ENCODE assay signal across 8 mouse cellular contexts in the genomic region with DNA sequence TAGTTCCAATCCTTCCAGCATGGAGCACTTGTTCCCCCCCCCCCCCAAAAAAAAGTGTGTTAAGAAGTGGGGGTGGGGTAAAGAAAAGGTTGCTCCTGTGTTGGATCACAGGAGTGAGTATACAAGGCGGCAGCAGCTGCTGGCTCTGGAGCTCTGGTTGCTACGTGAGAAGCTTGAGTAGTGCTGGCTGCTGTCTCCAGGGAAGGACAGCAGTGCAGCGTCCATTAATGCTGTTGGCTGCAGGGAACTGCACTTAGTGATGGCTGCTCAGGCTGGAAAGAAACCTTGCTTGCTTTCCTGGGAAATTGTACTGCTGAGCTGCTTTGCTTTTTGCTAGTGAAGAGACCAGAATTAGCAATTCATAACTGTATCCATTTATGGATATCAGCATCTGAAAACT. TPM values are rescaled to one million over a fixed set of nuclear protein-coding genes. Genes with fewer than 3 reads are reported as not detected.
DNase-seq lines count a peak whose midpoint lies in the region; ATAC-seq lines count a peak whose summit lies in the region.

No protein-coding gene starts in this region.

- no peaks in the 10 kb centered on the region for H3K9me3 ChIP-seq in forebrain, embryonic 14.5 days (replicated peaks; ENCODE audit: control insufficient read depth, low read length)
- no peaks in the 10 kb centered on the region for H3K9me3 ChIP-seq in hindbrain, embryonic 10.5 days
- no peaks in the 10 kb centered on the region for H3K9me3 ChIP-seq in limb, embryonic 11.5 days (ENCODE audit: control insufficient read depth, low read length)

- peak; percentile 22 for DNase-seq in cerebellum, adult 18-20 months
- DNase-seq in cerebellum, adult 9-10 months, result no peak
- peak; percentile 42 for DNase-seq in ZHBTc4 (ENCODE audit: low read depth, low spot score)
- peak; percentile 79 for DNase-seq in forebrain, embryonic 14.5 days (ENCODE audit: low spot score)
- peak; percentile 56 for DNase-seq in hindbrain, embryonic 10.5 days (ENCODE audit: low spot score)
- DNase-seq in limb, embryonic 11.5 days (ENCODE audit: low spot score), result peak; percentile 37
- peak; percentile 39 for DNase-seq in neural tube, embryonic 10.5 days (ENCODE audit: extremely low spot score, low spot score)
- DNase-seq in spleen, adult 18-20 months, result no peak

- no peaks in the 10 kb centered on the region for H3K36me3 ChIP-seq in forebrain, embryonic 14.5 days (ENCODE audit: control insufficient read depth, insufficient read depth, low read length)
- peaks cover 5% of the 10 kb centered on the region; the same call in 1 of the 2 replicates for H3K36me3 ChIP-seq in hindbrain, embryonic 10.5 days
- no peaks in the 10 kb centered on the region for H3K36me3 ChIP-seq in limb, embryonic 11.5 days (ENCODE audit: control insufficient read depth, insufficient read depth, low read length)

- peaks cover 45% of the 10 kb centered on the region for H3K4me1 ChIP-seq in forebrain, embryonic 14.5 days (ENCODE audit: control insufficient read depth, insufficient read depth, low read length)
- H3K4me1 ChIP-seq in hindbrain, embryonic 10.5 days (replicated peaks), result peaks cover 75% of the 10 kb centered on the region
- H3K4me1 ChIP-seq in limb, embryonic 11.5 days (ENCODE audit: control insufficient read depth, insufficient read depth, low read length), result peaks cover 3% of the 10 kb centered on the region; the same call in 1 of the 2 replicates

- WGBS in forebrain, embryonic 14.5 days, result 0% methylated on average over 3 of the region's 3 CpGs
- under 1% methylated on average over 3 of the region's 3 CpGs for WGBS in hindbrain, embryonic 10.5 days
- 0% methylated on average over 3 of the region's 3 CpGs for WGBS in limb, embryonic 11.5 days

- ATAC-seq in forebrain, embryonic 14.5 days, result no peak
- no peak for ATAC-seq in limb, embryonic 11.5 days (ENCODE audit: insufficient number of reproducible peaks, low FRiP score, low TSS enrichment, low read depth)

- H3K27me3 ChIP-seq in forebrain, embryonic 14.5 days (replicated peaks; ENCODE audit: control insufficient read depth, insufficient read depth, low read length), result no peaks in the 10 kb centered on the region
- no peaks in the 10 kb centered on the region for H3K27me3 ChIP-seq in hindbrain, embryonic 10.5 days (ENCODE audit: insufficient read depth, poor library complexity, severe bottlenecking)
- no peaks in the 10 kb centered on the region for H3K27me3 ChIP-seq in limb, embryonic 11.5 days (ENCODE audit: control insufficient read depth, insufficient read depth, low read length)

- H3K9ac ChIP-seq in forebrain, embryonic 14.5 days (ENCODE audit: low read length), result peak overlapping the region; percentile 63
- 0 out of 2 replicates have a peak overlapping the region, but pooled peaks have one; percentile 32 for H3K9ac ChIP-seq in limb, embryonic 11.5 days (ENCODE audit: low read length)

- peak overlapping the region; percentile 94 for H3K4me2 ChIP-seq in forebrain, embryonic 14.5 days (ENCODE audit: low read length)
- H3K4me2 ChIP-seq in limb, embryonic 11.5 days (ENCODE audit: low read depth, severe bottlenecking), result peak overlapping the region; percentile 71

- peak overlapping the region; percentile 63; the same call in 1 of the 2 replicates for H3K27ac ChIP-seq in forebrain, embryonic 14.5 days (ENCODE audit: low read depth, low read length)
- peak overlapping the region; percentile 100 for H3K27ac ChIP-seq in hindbrain, embryonic 10.5 days
- no peak overlapping the region for H3K27ac ChIP-seq in limb, embryonic 11.5 days (replicated peaks; ENCODE audit: low read depth, low read length)

- peak overlapping the region; percentile 98 for H3K4me3 ChIP-seq in forebrain, embryonic 14.5 days (ENCODE audit: low read depth, low read length)
- peak overlapping the region; percentile 97 for H3K4me3 ChIP-seq in hindbrain, embryonic 10.5 days
- H3K4me3 ChIP-seq in limb, embryonic 11.5 days (ENCODE audit: low read depth, low read length), result peak overlapping the region; percentile 93

RNA-seq across cellular contexts. Expression of a gene that starts 2.3 kb away (rescaled TPM):
- 44.1 and 47.6 TPM in 2 replicates for polyA plus RNA-seq in forebrain, embryonic 14.5 days (2014; fragmentation: Nextera tagmentation; extraction: Ambion mirVana)
- polyA plus RNA-seq in hindbrain, embryonic 10.5 days (2016; fragmentation: Nextera tagmentation; extraction: Ambion mirVana), result 71.2 and 82.4 TPM in 2 replicates
- 90.7 and 98.6 TPM in 2 replicates for polyA plus RNA-seq in limb, embryonic 11.5 days (2014; fragmentation: Nextera tagmentation; extraction: Ambion mirVana)

RNA-seq across cellular contexts. Expression of a gene that starts 33.5 kb away (rescaled TPM):
- polyA plus RNA-seq in forebrain, embryonic 14.5 days (2014; fragmentation: Nextera tagmentation; extraction: Ambion mirVana), result 60.1 and 60.7 TPM in 2 replicates
- 61.0 and 66.1 TPM in 2 replicates for polyA plus RNA-seq in hindbrain, embryonic 10.5 days (2016; fragmentation: Nextera tagmentation; extraction: Ambion mirVana)
- polyA plus RNA-seq in limb, embryonic 11.5 days (2014; fragmentation: Nextera tagmentation; extraction: Ambion mirVana), result 40.9 and 42.4 TPM in 2 replicates

Comparison
In these comparisons a context has a peak if more than half of its experiments do, and no peak if none do; other contexts are left out.
1. DNase-seq: peak in cerebellum, adult 18-20 months (2 of 2), ZHBTc4 (single experiment), forebrain, embryonic 14.5 days (single experiment), hindbrain, embryonic 10.5 days (single experiment), limb, embryonic 11.5 days (single experiment) and neural tube, embryonic 10.5 days (single experiment); none in cerebellum, adult 9-10 months (single experiment) and spleen, adult 18-20 months (0 of 2).
2. Peak in every context shown above with its lines, with median percentiles within 50 percentile points of each other: H3K4me3 ChIP-seq.